In genomic region chr12:8326825-8327674, GRCm38 (mm10) we compare ENCODE assay signal across 8 mouse cellular contexts. TPM values are rescaled to one million over a fixed set of nuclear protein-coding genes. Genes with fewer than 3 reads are reported as not detected.
DNase-seq lines count a peak whose midpoint lies in the region; ATAC-seq and TF ChIP-seq lines count a peak whose summit lies in the region.

No protein-coding gene starts in this region.

- no peak overlapping the region for H3K4me3 ChIP-seq in MEL (ENCODE audit: control insufficient read depth in 1 of 2, insufficient read depth in 1 of 2, low read depth in 2 of 2, low read length in 2 of 2)
- H3K4me3 ChIP-seq in cerebellum, adult 2 months (replicated peaks; ENCODE audit: insufficient read depth, low read depth, low read length) = peak overlapping the region; percentile 11
- no peak overlapping the region for H3K4me3 ChIP-seq in hindbrain, embryonic 10.5 days
- no peak overlapping the region for H3K4me3 ChIP-seq in lung, embryonic 15.5 days

- no peaks in the 10 kb centered on the region for H3K27me3 ChIP-seq in MEL (ENCODE audit: control insufficient read depth in 1 of 2, insufficient read depth in 2 of 2, low read length in 2 of 2)
- H3K27me3 ChIP-seq in cerebellum, adult 2 months (ENCODE audit: control insufficient read depth, insufficient read depth, low read length) = no peaks in the 10 kb centered on the region
- H3K27me3 ChIP-seq in hindbrain, embryonic 10.5 days (ENCODE audit: insufficient read depth, poor library complexity, severe bottlenecking) = no peaks in the 10 kb centered on the region
- H3K27me3 ChIP-seq in lung, embryonic 15.5 days = no peaks in the 10 kb centered on the region

- no peak overlapping the region for H3K9ac ChIP-seq in MEL (ENCODE audit: control insufficient read depth, low read depth, low read length, poor library complexity, severe bottlenecking)
- H3K9ac ChIP-seq in lung, embryonic 15.5 days = no peak overlapping the region

- peak; percentile 69 to 97 (median 94) for TF ChIP-seq CTCF in MEL (IDR thresholded peaks at IDR 0.05 in 2 of 3, conservative IDR thresholded peaks at IDR 0.05 in 1 of 3; ENCODE audit: control insufficient read depth in 1 of 3, insufficient read depth in 1 of 3, low read depth in 2 of 3, low read length in 3 of 3, poor library complexity in 1 of 3, severe bottlenecking in 1 of 3)
- TF ChIP-seq CTCF in cerebellum, adult 2 months (IDR thresholded peaks at IDR 0.05; ENCODE audit: borderline replicate concordance, insufficient read depth, low read depth, low read length) = peak; percentile 91

- no peak for TF ChIP-seq POLR2A in MEL (IDR thresholded peaks at IDR 0.05; ENCODE audit: control insufficient read depth in 1 of 2, insufficient read depth in 1 of 2, low read depth in 1 of 2, low read length in 2 of 2, poor library complexity in 1 of 2)
- TF ChIP-seq POLR2A in cerebellum, adult 2 months (IDR thresholded peaks at IDR 0.05; ENCODE audit: borderline replicate concordance, insufficient read depth, low read length) = no peak

- H3K9me3 ChIP-seq in MEL (replicated peaks; ENCODE audit: insufficient read depth, low read length) = no peaks in the 10 kb centered on the region
- no peaks in the 10 kb centered on the region for H3K9me3 ChIP-seq in hindbrain, embryonic 10.5 days
- no peaks in the 10 kb centered on the region for H3K9me3 ChIP-seq in lung, embryonic 15.5 days

- peak; percentile 65 for ATAC-seq in frontal cortex, adult (ENCODE audit: low TSS enrichment)
- ATAC-seq in lung, embryonic 15.5 days (ENCODE audit: borderline replicate concordance, extremely low read depth, low FRiP score, low TSS enrichment) = peak; percentile 69

- no peak overlapping the region for H3K4me2 ChIP-seq in lung, embryonic 15.5 days

- no peaks in the 10 kb centered on the region for H3K4me1 ChIP-seq in MEL (ENCODE audit: control insufficient read depth in 1 of 2, insufficient read depth in 2 of 2, low read length in 2 of 2)
- peaks cover 11% of the 10 kb centered on the region for H3K4me1 ChIP-seq in cerebellum, adult 2 months (ENCODE audit: control insufficient read depth, insufficient read depth, low read length)
- H3K4me1 ChIP-seq in hindbrain, embryonic 10.5 days (replicated peaks) = peaks cover 30% of the 10 kb centered on the region
- H3K4me1 ChIP-seq in lung, embryonic 15.5 days = peaks cover 29% of the 10 kb centered on the region

- peak; percentile 87 for TF ChIP-seq RAD21 in MEL (IDR thresholded peaks at IDR 0.05; ENCODE audit: low read depth, low read length)

- H3K27ac ChIP-seq in MEL (ENCODE audit: control insufficient read depth, low read depth, low read length) = no peak overlapping the region
- H3K27ac ChIP-seq in cerebellum, adult 2 months (ENCODE audit: insufficient read depth, low read length) = peak overlapping the region; percentile 63; the same call in 1 of the 2 replicates
- H3K27ac ChIP-seq in hindbrain, embryonic 10.5 days = peak overlapping the region; percentile 90
- H3K27ac ChIP-seq in lung, embryonic 15.5 days = 0 out of 2 replicates have a peak overlapping the region, but pooled peaks have one; percentile 15

- no peak for TF ChIP-seq EP300 in MEL (IDR thresholded peaks at IDR 0.05; ENCODE audit: low read depth in 1 of 2, low read length in 2 of 2)

- H3K79me2 ChIP-seq in MEL (ENCODE audit: control insufficient read depth, insufficient read depth, low read length, poor library complexity) = no peaks in the 10 kb centered on the region

- no peaks in the 10 kb centered on the region for H3K36me3 ChIP-seq in MEL (ENCODE audit: control insufficient read depth in 1 of 2, insufficient read depth in 2 of 2, low read length in 2 of 2)
- H3K36me3 ChIP-seq in hindbrain, embryonic 10.5 days = peaks cover 30% of the 10 kb centered on the region
- H3K36me3 ChIP-seq in lung, embryonic 15.5 days = peaks cover 10% of the 10 kb centered on the region; the same call in 1 of the 2 replicates

- 33% methylated on average over 17 of the region's 17 CpGs for WGBS in cerebellum, adult 2 months
- WGBS in hindbrain, embryonic 10.5 days = 29% methylated on average over 17 of the region's 17 CpGs
- WGBS in lung, embryonic 15.5 days = 33% methylated on average over 17 of the region's 17 CpGs

- peak; percentile 82 for DNase-seq in MEL (ENCODE audit: low read depth, low spot score)
- DNase-seq in cerebellum, adult 2 months = peak; percentile 88 to 94
- DNase-seq in hindbrain, embryonic 10.5 days (ENCODE audit: low spot score) = peak; percentile 95
- DNase-seq in layer of hippocampus, adult 9-10 months (ENCODE audit: low spot score) = peak; percentile 94
- peak; percentile 94 for DNase-seq in ovary, postnatal 10 days (ENCODE audit: low spot score)
- DNase-seq in thymus, postnatal 0 days (ENCODE audit: low spot score) = peak; percentile 88

TF ChIP-seq in MEL, 35 proteins besides CTCF, POLR2A, EP300 and RAD21:
- TF ChIP-seq MAZ (IDR thresholded peaks at IDR 0.05; ENCODE audit: low read depth, low read length) (0 out of 2 replicates have a peak, but pooled peaks have one; percentile 30), POLR2AphosphoS5 (IDR thresholded peaks at IDR 0.05; ENCODE audit: borderline replicate concordance, low read depth, low read length) (no peak), ZC3H11A (IDR thresholded peaks at IDR 0.05; ENCODE audit: low read depth, low read length) (peak; percentile 59), SMC3 (IDR thresholded peaks at IDR 0.05; ENCODE audit: low read depth, low read length) (peak; percentile 85)

RNA-seq across cellular contexts. Expression of gene Hs1bp3, which starts 13.8 kb away (rescaled TPM):
- 4.7 and 5.4 TPM in 2 replicates for total RNA-seq in MEL (2012; rRNA removed)
- 10 to 100 TPM in 1 of 2 experiments, not detected in 1; 17.4 TPM for polyA plus RNA-seq in MEL (2012; ENCODE audit: insufficient read depth in 1 of 2, insufficient read length in 2 of 2, low read depth in 1 of 2, low replicate concordance in 2 of 2, missing spikeins in 1 of 2)
- 14.7 and 15.8 TPM in 2 replicates for polyA plus RNA-seq in cerebellum, adult 2 months (2012; rRNA removed)
- polyA plus RNA-seq in hindbrain, embryonic 10.5 days (2016; fragmentation: Nextera tagmentation; extraction: Ambion mirVana) = 14.2 and 16.7 TPM in 2 replicates
- 16.2 and 16.3 TPM in 2 replicates for polyA plus RNA-seq in lung, embryonic 15.5 days (2015; fragmentation: Nextera tagmentation; extraction: Ambion mirVana)
- 4.8 and 6.2 TPM in 2 replicates for polyA plus RNA-seq in thymus, postnatal 0 days (2015; fragmentation: Nextera tagmentation; extraction: Ambion mirVana)

RNA-seq across cellular contexts. Expression of gene Gdf7, which starts 25.3 kb away (rescaled TPM):
- not detected in 2 replicates for total RNA-seq in MEL (2012; rRNA removed)
- polyA plus RNA-seq in MEL (2012; ENCODE audit: insufficient read depth in 1 of 2, insufficient read length in 2 of 2, low read depth in 1 of 2, low replicate concordance in 2 of 2, missing spikeins in 1 of 2) = not detected
- 0.07 and 0.44 TPM in 2 replicates for polyA plus RNA-seq in cerebellum, adult 2 months (2012; rRNA removed)
- 0.81 and 1.9 TPM in 2 replicates for polyA plus RNA-seq in hindbrain, embryonic 10.5 days (2016; fragmentation: Nextera tagmentation; extraction: Ambion mirVana)
- not detected in 2 replicates for polyA plus RNA-seq in lung, embryonic 15.5 days (2015; fragmentation: Nextera tagmentation; extraction: Ambion mirVana)
- polyA plus RNA-seq in thymus, postnatal 0 days (2015; fragmentation: Nextera tagmentation; extraction: Ambion mirVana) = 0.09 TPM in 1 of 2 replicates, not detected in the other
